Mouse (Mus musculus): ENCODE measurements around the gene Mgll. TPM values are rescaled to one million over a fixed set of nuclear protein-coding genes. Genes with fewer than 3 reads are reported as not detected.

The Mgll gene
- polyA plus RNA-seq, 1 experiment from 2014 or later = 104 TPM

- peaks cover 12% of the 10 kb centered on the region; the same call in 1 of the 2 replicates for H3K4me1 ChIP-seq (ENCODE audit: control insufficient read depth, insufficient read depth, low read length)
- H3K4me3 ChIP-seq (ENCODE audit: low read depth, low read length) = no peak overlapping the region
- H3K4me2 ChIP-seq (replicated peaks; ENCODE audit: low read depth, low read length) = no peak overlapping the region
- WGBS = 68% methylated on average over 14 of the region's 14 CpGs
- H3K27me3 ChIP-seq (ENCODE audit: control insufficient read depth, insufficient read depth, low read length) = no peaks in the 10 kb centered on the region
- no peak overlapping the region for H3K27ac ChIP-seq (ENCODE audit: low read length)
- no peak for ATAC-seq (ENCODE audit: insufficient number of reproducible peaks, insufficient read depth, low FRiP score, low read depth)
- no peaks in the 10 kb centered on the region for H3K36me3 ChIP-seq (ENCODE audit: control insufficient read depth, insufficient read depth, low read length)
- no peak overlapping the region for H3K9ac ChIP-seq (replicated peaks; ENCODE audit: low read depth, low read length)
- no peaks in the 10 kb centered on the region for H3K9me3 ChIP-seq (ENCODE audit: control insufficient read depth, low read depth, low read length)
Observed at GRCm38 (mm10) chr6:88794561-88794971, 70.4 kb downstream of the Mgll start.

GRCm38 (mm10) chr6:88800191-88800590 lies 76.0 kb downstream of the Mgll start:
- Histone ChIP-seq H3K27ac (ENCODE audit: low read length) (no peak overlapping the region), H3K36me3 (ENCODE audit: control insufficient read depth, insufficient read depth, low read length) (no peaks in the 10 kb centered on the region), H3K27me3 (ENCODE audit: control insufficient read depth, insufficient read depth, low read length) (no peaks in the 10 kb centered on the region), H3K4me1 (ENCODE audit: control insufficient read depth, insufficient read depth, low read length) (peaks cover 8% of the 10 kb centered on the region; the same call in 1 of the 2 replicates), H3K9ac (replicated peaks; ENCODE audit: low read depth, low read length) (no peak overlapping the region), H3K4me3 (ENCODE audit: low read depth, low read length) (no peak overlapping the region), H3K4me2 (replicated peaks; ENCODE audit: low read depth, low read length) (no peak overlapping the region), H3K9me3 (ENCODE audit: control insufficient read depth, low read depth, low read length) (no peaks in the 10 kb centered on the region)
- no peak for ATAC-seq (ENCODE audit: insufficient number of reproducible peaks, insufficient read depth, low FRiP score, low read depth)
- WGBS = 78% methylated on average over 7 of the region's 7 CpGs

- Histone ChIP-seq H3K27ac (ENCODE audit: low read length) (no peak overlapping the region), H3K27me3 (ENCODE audit: control insufficient read depth, insufficient read depth, low read length) (no peaks in the 10 kb centered on the region), H3K4me2 (replicated peaks; ENCODE audit: low read depth, low read length) (no peak overlapping the region), H3K4me3 (ENCODE audit: low read depth, low read length) (no peak overlapping the region), H3K4me1 (ENCODE audit: control insufficient read depth, insufficient read depth, low read length) (peaks cover 8% of the 10 kb centered on the region; the same call in 1 of the 2 replicates), H3K36me3 (ENCODE audit: control insufficient read depth, insufficient read depth, low read length) (no peaks in the 10 kb centered on the region), H3K9me3 (ENCODE audit: control insufficient read depth, low read depth, low read length) (no peaks in the 10 kb centered on the region), H3K9ac (replicated peaks; ENCODE audit: low read depth, low read length) (no peak overlapping the region)
- 15% methylated on average over 3 of the region's 3 CpGs for WGBS
- ATAC-seq (ENCODE audit: insufficient number of reproducible peaks, insufficient read depth, low FRiP score, low read depth) = no peak
Observed at GRCm38 (mm10) chr6:88800735-88801134, 76.5 kb downstream of the Mgll start.

GRCm38 (mm10) chr6:88803051-88803450 lies 78.8 kb downstream of the Mgll start:
- no peak for ATAC-seq (ENCODE audit: insufficient number of reproducible peaks, insufficient read depth, low FRiP score, low read depth)
- Histone ChIP-seq H3K4me2 (replicated peaks; ENCODE audit: low read depth, low read length) (no peak overlapping the region), H3K36me3 (ENCODE audit: control insufficient read depth, insufficient read depth, low read length) (no peaks in the 10 kb centered on the region), H3K27me3 (ENCODE audit: control insufficient read depth, insufficient read depth, low read length) (no peaks in the 10 kb centered on the region), H3K4me3 (ENCODE audit: low read depth, low read length) (no peak overlapping the region), H3K27ac (ENCODE audit: low read length) (no peak overlapping the region), H3K9me3 (ENCODE audit: control insufficient read depth, low read depth, low read length) (no peaks in the 10 kb centered on the region), H3K4me1 (ENCODE audit: control insufficient read depth, insufficient read depth, low read length) (peaks cover 8% of the 10 kb centered on the region; the same call in 1 of the 2 replicates), H3K9ac (replicated peaks; ENCODE audit: low read depth, low read length) (no peak overlapping the region)
- WGBS = 75% methylated on average over 7 of the region's 7 CpGs

- H3K4me2 ChIP-seq (replicated peaks; ENCODE audit: low read depth, low read length) = no peak overlapping the region
- no peak for ATAC-seq (ENCODE audit: insufficient number of reproducible peaks, insufficient read depth, low FRiP score, low read depth)
- no peaks in the 10 kb centered on the region for H3K27me3 ChIP-seq (ENCODE audit: control insufficient read depth, insufficient read depth, low read length)
- H3K9ac ChIP-seq (replicated peaks; ENCODE audit: low read depth, low read length) = no peak overlapping the region
- H3K4me3 ChIP-seq (ENCODE audit: low read depth, low read length) = no peak overlapping the region
- H3K4me1 ChIP-seq (ENCODE audit: control insufficient read depth, insufficient read depth, low read length) = peaks cover 9% of the 10 kb centered on the region; the same call in 1 of the 2 replicates
- no peaks in the 10 kb centered on the region for H3K9me3 ChIP-seq (ENCODE audit: control insufficient read depth, low read depth, low read length)
- no peak overlapping the region for H3K27ac ChIP-seq (ENCODE audit: low read length)
- no peaks in the 10 kb centered on the region for H3K36me3 ChIP-seq (ENCODE audit: control insufficient read depth, insufficient read depth, low read length)
- WGBS = 72% methylated on average over 4 of the region's 4 CpGs
Observed at GRCm38 (mm10) chr6:88803957-88804695, 79.9 kb downstream of the Mgll start.

- no peak for ATAC-seq (ENCODE audit: insufficient number of reproducible peaks, insufficient read depth, low FRiP score, low read depth)
- H3K27me3 ChIP-seq (ENCODE audit: control insufficient read depth, insufficient read depth, low read length) = no peaks in the 10 kb centered on the region
- no peak overlapping the region for H3K4me2 ChIP-seq (replicated peaks; ENCODE audit: low read depth, low read length)
- H3K4me3 ChIP-seq (ENCODE audit: low read depth, low read length) = no peak overlapping the region
- H3K36me3 ChIP-seq (ENCODE audit: control insufficient read depth, insufficient read depth, low read length) = 0 out of 2 replicates have a peak, but pooled peaks cover 1% of the 10 kb centered on the region
- peaks cover 18% of the 10 kb centered on the region for H3K4me1 ChIP-seq (ENCODE audit: control insufficient read depth, insufficient read depth, low read length)
- H3K9me3 ChIP-seq (ENCODE audit: control insufficient read depth, low read depth, low read length) = no peaks in the 10 kb centered on the region
- whole genome bisulfite sequencing = 82% methylated on average over 17 of the region's 17 CpGs
- H3K27ac ChIP-seq (ENCODE audit: low read length) = no peak overlapping the region
- H3K9ac ChIP-seq (replicated peaks; ENCODE audit: low read depth, low read length) = no peak overlapping the region
Observed at GRCm38 (mm10) chr6:88804966-88805577, 80.9 kb downstream of the Mgll start.

GRCm38 (mm10) chr6:88809091-88810037 lies 85.2 kb downstream of the Mgll start:
- Histone ChIP-seq H3K9me3 (ENCODE audit: control insufficient read depth, low read depth, low read length) (no peaks in the 10 kb centered on the region), H3K27me3 (ENCODE audit: control insufficient read depth, insufficient read depth, low read length) (no peaks in the 10 kb centered on the region), H3K36me3 (ENCODE audit: control insufficient read depth, insufficient read depth, low read length) (0 out of 2 replicates have a peak, but pooled peaks cover 5% of the 10 kb centered on the region), H3K4me1 (ENCODE audit: control insufficient read depth, insufficient read depth, low read length) (peaks cover 15% of the 10 kb centered on the region), H3K27ac (ENCODE audit: low read length) (peak overlapping the region; percentile 1; the same call in 1 of the 2 replicates), H3K4me2 (replicated peaks; ENCODE audit: low read depth, low read length) (no peak overlapping the region), H3K9ac (replicated peaks; ENCODE audit: low read depth, low read length) (no peak overlapping the region), H3K4me3 (ENCODE audit: low read depth, low read length) (no peak overlapping the region)
- 0 out of 2 replicates have a peak, but pooled peaks have one; percentile 26 for ATAC-seq (ENCODE audit: insufficient number of reproducible peaks, insufficient read depth, low FRiP score, low read depth)
- 48% methylated on average over 23 of the region's 23 CpGs for WGBS

GRCm38 (mm10) chr6:88810291-88810690 lies 86.1 kb downstream of the Mgll start:
- 0 out of 2 replicates have a peak, but pooled peaks have one; percentile 5 for ATAC-seq (ENCODE audit: insufficient number of reproducible peaks, insufficient read depth, low FRiP score, low read depth)
- Histone ChIP-seq H3K27ac (ENCODE audit: low read length) (peak overlapping the region; percentile 1; the same call in 1 of the 2 replicates), H3K36me3 (ENCODE audit: control insufficient read depth, insufficient read depth, low read length) (0 out of 2 replicates have a peak, but pooled peaks cover 5% of the 10 kb centered on the region), H3K27me3 (ENCODE audit: control insufficient read depth, insufficient read depth, low read length) (no peaks in the 10 kb centered on the region), H3K4me1 (ENCODE audit: control insufficient read depth, insufficient read depth, low read length) (peaks cover 15% of the 10 kb centered on the region), H3K9ac (replicated peaks; ENCODE audit: low read depth, low read length) (no peak overlapping the region), H3K4me2 (replicated peaks; ENCODE audit: low read depth, low read length) (no peak overlapping the region), H3K9me3 (ENCODE audit: control insufficient read depth, low read depth, low read length) (no peaks in the 10 kb centered on the region), H3K4me3 (ENCODE audit: low read depth, low read length) (no peak overlapping the region)
- WGBS = 35% methylated on average over 3 of the region's 3 CpGs
